ENCODE assay signal across 9 mouse cellular contexts in the genomic region with DNA sequence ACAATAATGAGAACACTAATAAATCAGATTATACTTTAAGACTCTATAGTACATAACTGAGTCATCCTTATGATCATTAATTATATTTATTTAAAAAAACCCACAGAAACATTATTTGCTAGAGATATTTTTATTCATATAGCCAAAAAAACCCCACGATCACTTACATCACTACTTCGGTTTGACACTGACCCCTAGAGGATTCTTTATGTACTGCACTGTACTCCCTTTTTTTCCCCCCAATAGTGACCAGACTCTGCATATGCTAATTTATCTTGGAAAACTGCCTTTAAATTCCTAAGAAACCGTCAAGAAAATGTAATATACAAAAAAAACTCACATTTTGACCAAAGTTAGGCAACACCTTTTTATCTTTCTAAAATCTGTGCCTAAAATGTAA.
DNase-seq lines count a peak whose midpoint lies in the region; ATAC-seq and TF ChIP-seq lines count a peak whose summit lies in the region.
"Had no signal": no experiment of that assay in that cellular context is flagged by ENCODE, and none has a peak within 500 bp of the region (broad histone marks: within the 10 kb centered on the region; RNA-seq: fewer than 3 reads in every experiment).

No protein-coding gene starts in this region.

- no peak overlapping the region for H3K4me3 ChIP-seq in gastrocnemius, adult 2 months
- H3K4me3 ChIP-seq in midbrain, embryonic 15.5 days = no peak overlapping the region
- no peak overlapping the region for H3K4me3 ChIP-seq in midbrain, embryonic 10.5 days
- no peak overlapping the region for H3K4me3 ChIP-seq in forebrain, embryonic 16.5 days (replicated peaks; ENCODE audit: low read length)
- H3K4me3 ChIP-seq: myocyte had no signal

- H3K27ac ChIP-seq in gastrocnemius, adult 2 months = no peak overlapping the region
- no peak overlapping the region for H3K27ac ChIP-seq in midbrain, embryonic 15.5 days
- H3K27ac ChIP-seq in midbrain, embryonic 10.5 days (replicated peaks) = no peak overlapping the region
- H3K27ac ChIP-seq in forebrain, embryonic 16.5 days (ENCODE audit: low read length) = no peak overlapping the region

- peaks cover 39% of the 10 kb centered on the region for H3K36me3 ChIP-seq in midbrain, embryonic 15.5 days (replicated peaks)
- H3K36me3 ChIP-seq in midbrain, embryonic 10.5 days = peaks cover 34% of the 10 kb centered on the region
- peaks cover 2% of the 10 kb centered on the region; the same call in 1 of the 2 replicates for H3K36me3 ChIP-seq in forebrain, embryonic 16.5 days (ENCODE audit: control insufficient read depth, insufficient read depth)

- no peaks in the 10 kb centered on the region for H3K27me3 ChIP-seq in midbrain, embryonic 15.5 days (replicated peaks)
- no peaks in the 10 kb centered on the region for H3K27me3 ChIP-seq in midbrain, embryonic 10.5 days (ENCODE audit: low read depth, poor library complexity, severe bottlenecking)
- H3K27me3 ChIP-seq in forebrain, embryonic 16.5 days (replicated peaks; ENCODE audit: control insufficient read depth, insufficient read depth, low read length) = no peaks in the 10 kb centered on the region

- DNase-seq in gastrocnemius, adult 2 months = no peak
- DNase-seq in gastrocnemius, postnatal 14 days = no peak
- DNase-seq in midbrain, embryonic 10.5 days (ENCODE audit: low spot score) = no peak
- no peak for DNase-seq in testis, postnatal 14 days (ENCODE audit: low spot score)
- DNase-seq in urinary bladder, postnatal 4 days (ENCODE audit: low spot score in 2 of 2) = no peak

- intact Hi-C loops in gastrocnemius, adult 2 months (cut with DNase I) = no loop called here
- intact Hi-C loops in gastrocnemius, postnatal 14 days (cut with DNase I; ENCODE audit: low total_unique reads) = no loop called here

- 0 out of 2 replicates have a peak, but pooled peaks have one; percentile 48 for ATAC-seq in midbrain, embryonic 15.5 days (replicated peaks)
- ATAC-seq in forebrain, embryonic 16.5 days = peak; percentile 57
- ATAC-seq in monocyte, adult 5-6 weeks (replicated peaks; ENCODE audit: insufficient number of reproducible peaks, low FRiP score, low TSS enrichment, poor library complexity, severe bottlenecking) = no peak

- H3K4me2 ChIP-seq in midbrain, embryonic 15.5 days = no peak overlapping the region
- no peak overlapping the region for H3K4me2 ChIP-seq in forebrain, embryonic 16.5 days (ENCODE audit: low read length)

- no peak overlapping the region for H3K9ac ChIP-seq in midbrain, embryonic 15.5 days
- no peak overlapping the region for H3K9ac ChIP-seq in forebrain, embryonic 16.5 days (replicated peaks; ENCODE audit: low read depth, low read length)

- peak; percentile 74 for TF ChIP-seq CTCF in gastrocnemius, adult 2 months (IDR thresholded peaks at IDR 0.05)

- no peaks in the 10 kb centered on the region for H3K4me1 ChIP-seq in midbrain, embryonic 15.5 days
- no peaks in the 10 kb centered on the region for H3K4me1 ChIP-seq in midbrain, embryonic 10.5 days
- H3K4me1 ChIP-seq in forebrain, embryonic 16.5 days (replicated peaks; ENCODE audit: control insufficient read depth, insufficient read depth, low read length) = no peaks in the 10 kb centered on the region

- H3K9me3 ChIP-seq in midbrain, embryonic 15.5 days = no peaks in the 10 kb centered on the region
- no peaks in the 10 kb centered on the region for H3K9me3 ChIP-seq in midbrain, embryonic 10.5 days (replicated peaks)
- H3K9me3 ChIP-seq in forebrain, embryonic 16.5 days (ENCODE audit: control insufficient read depth, low read length) = no peaks in the 10 kb centered on the region

- WGBS in midbrain, embryonic 15.5 days = 14% methylated on average over 3 of the region's 3 CpGs
- 28% methylated on average over 3 of the region's 3 CpGs for WGBS in midbrain, embryonic 10.5 days
- WGBS in forebrain, embryonic 16.5 days = 12% methylated on average over 3 of the region's 3 CpGs
